Mouse (Mus musculus): Measurements from ENCODE around the gene Mthfsd. TPM values are rescaled to one million over a fixed set of nuclear protein-coding genes. Genes with fewer than 3 reads are reported as not detected.

The Mthfsd gene
- polyA plus RNA-seq, 1 experiment from 2014 or later, result 36.1 TPM

DNA sequence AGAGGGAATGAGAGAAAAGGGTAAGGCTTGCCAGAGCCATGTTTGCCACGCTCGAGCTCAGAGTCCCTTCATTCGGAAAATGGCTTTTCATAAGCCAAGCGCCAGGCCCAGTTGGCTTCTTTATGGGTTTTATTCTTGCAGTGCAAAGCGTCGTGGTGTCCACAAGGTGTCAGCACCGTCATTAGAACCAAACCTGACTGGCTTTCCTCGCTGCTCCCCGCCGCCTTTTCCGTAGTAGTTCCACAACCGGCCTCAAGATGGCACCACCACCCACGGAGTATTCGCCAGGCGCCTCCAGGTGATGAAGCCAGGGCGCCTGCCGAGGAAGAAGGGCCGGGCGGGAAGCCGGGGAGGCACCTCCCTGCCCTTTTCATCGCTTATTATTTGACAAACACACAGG, 5.1 kb upstream of the Mthfsd start:
- H3K27me3 ChIP-seq (replicated peaks; ENCODE audit: insufficient read depth, low read length), result peaks cover 47% of the 10 kb centered on the region

GRCm38 (mm10) chr8:121111145-121111907, 3.1 kb upstream of the Mthfsd start:
- no peak for ATAC-seq
- TF ChIP-seq CTCF (IDR thresholded peaks at IDR 0.05) (no peak), EP300 (IDR thresholded peaks at IDR 0.05) (no peak)

More for the DNA sequence above, 5.1 kb upstream of the Mthfsd start:
- Histone ChIP-seq H3K9ac (replicated peaks; ENCODE audit: low read depth) (no peak overlapping the region), H3K4me1 (ENCODE audit: insufficient read depth, low read depth, low read length) (peaks cover 11% of the 10 kb centered on the region), H3K36me3 (ENCODE audit: insufficient read depth, low read length) (no peaks in the 10 kb centered on the region), H3K4me2 (replicated peaks; ENCODE audit: low read depth, low read length) (no peak overlapping the region), H3K4me3 (ENCODE audit: low read depth, low read length) (no peak overlapping the region), H3K27ac (ENCODE audit: low read length) (no peak overlapping the region), H3K9me3 (ENCODE audit: low read length) (no peaks in the 10 kb centered on the region)
- ATAC-seq, result peak; percentile 51
- 2% methylated on average over 21 of the region's 21 CpGs for WGBS
- peak; percentile 94 for DNase-seq (ENCODE audit: low spot score)
- TF ChIP-seq EP300 (IDR thresholded peaks at IDR 0.05), result no peak
- peak; percentile 99 for TF ChIP-seq CTCF (IDR thresholded peaks at IDR 0.05)

DNA sequence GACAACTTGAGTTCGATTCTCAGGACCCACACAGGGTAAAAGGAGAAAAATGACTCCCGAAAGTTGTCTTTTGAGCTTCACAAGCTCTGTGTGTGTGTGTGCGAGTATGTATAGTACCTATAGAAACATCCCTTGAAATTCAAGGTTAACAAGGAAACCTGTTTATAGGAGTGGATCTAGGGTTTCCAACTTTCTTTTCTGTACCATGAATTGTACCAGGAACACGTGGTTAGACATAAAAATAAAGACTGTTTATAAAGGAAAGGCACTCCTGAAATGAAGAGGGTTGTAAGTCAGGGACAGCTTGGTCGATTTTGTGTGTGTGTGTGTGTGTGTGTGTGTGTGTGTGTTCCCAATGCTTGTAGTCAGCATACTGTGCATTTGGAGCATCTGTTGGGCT, 465 bp upstream of the Mthfsd start:
- no peaks in the 10 kb centered on the region for H3K9me3 ChIP-seq (ENCODE audit: low read length)
- H3K4me1 ChIP-seq (ENCODE audit: insufficient read depth, low read depth, low read length), result no peaks in the 10 kb centered on the region; the same call in 1 of the 2 replicates
- no peak for ATAC-seq
- WGBS, result 5% methylated on average over 5 of the region's 5 CpGs
- DNase-seq (ENCODE audit: low spot score), result no peak
- no peak overlapping the region for H3K27ac ChIP-seq (ENCODE audit: low read length)
- H3K9ac ChIP-seq (replicated peaks; ENCODE audit: low read depth), result no peak overlapping the region
- TF ChIP-seq CTCF (IDR thresholded peaks at IDR 0.05) (no peak), EP300 (IDR thresholded peaks at IDR 0.05) (no peak)
- H3K36me3 ChIP-seq (ENCODE audit: insufficient read depth, low read length), result no peaks in the 10 kb centered on the region
- peak overlapping the region; percentile 90 for H3K4me2 ChIP-seq (replicated peaks; ENCODE audit: low read depth, low read length)
- peaks cover 4% of the 10 kb centered on the region; the same call in 1 of the 2 replicates for H3K27me3 ChIP-seq (replicated peaks; ENCODE audit: insufficient read depth, low read length)
- peak overlapping the region; percentile 84 for H3K4me3 ChIP-seq (ENCODE audit: low read depth, low read length)

More at GRCm38 (mm10) chr8:121111145-121111907, 3.1 kb upstream of the Mthfsd start:
- Histone ChIP-seq H3K27me3 (replicated peaks; ENCODE audit: insufficient read depth, low read length) (peaks cover 27% of the 10 kb centered on the region), H3K27ac (ENCODE audit: low read length) (no peak overlapping the region), H3K9me3 (ENCODE audit: low read length) (no peaks in the 10 kb centered on the region), H3K4me2 (replicated peaks; ENCODE audit: low read depth, low read length) (no peak overlapping the region), H3K4me3 (ENCODE audit: low read depth, low read length) (no peak overlapping the region), H3K4me1 (ENCODE audit: insufficient read depth, low read depth, low read length) (peaks cover 2% of the 10 kb centered on the region), H3K9ac (replicated peaks; ENCODE audit: low read depth) (no peak overlapping the region), H3K36me3 (ENCODE audit: insufficient read depth, low read length) (no peaks in the 10 kb centered on the region)
- no peak for DNase-seq (ENCODE audit: low spot score)
- WGBS, result 23% methylated on average over 7 of the region's 7 CpGs

DNA sequence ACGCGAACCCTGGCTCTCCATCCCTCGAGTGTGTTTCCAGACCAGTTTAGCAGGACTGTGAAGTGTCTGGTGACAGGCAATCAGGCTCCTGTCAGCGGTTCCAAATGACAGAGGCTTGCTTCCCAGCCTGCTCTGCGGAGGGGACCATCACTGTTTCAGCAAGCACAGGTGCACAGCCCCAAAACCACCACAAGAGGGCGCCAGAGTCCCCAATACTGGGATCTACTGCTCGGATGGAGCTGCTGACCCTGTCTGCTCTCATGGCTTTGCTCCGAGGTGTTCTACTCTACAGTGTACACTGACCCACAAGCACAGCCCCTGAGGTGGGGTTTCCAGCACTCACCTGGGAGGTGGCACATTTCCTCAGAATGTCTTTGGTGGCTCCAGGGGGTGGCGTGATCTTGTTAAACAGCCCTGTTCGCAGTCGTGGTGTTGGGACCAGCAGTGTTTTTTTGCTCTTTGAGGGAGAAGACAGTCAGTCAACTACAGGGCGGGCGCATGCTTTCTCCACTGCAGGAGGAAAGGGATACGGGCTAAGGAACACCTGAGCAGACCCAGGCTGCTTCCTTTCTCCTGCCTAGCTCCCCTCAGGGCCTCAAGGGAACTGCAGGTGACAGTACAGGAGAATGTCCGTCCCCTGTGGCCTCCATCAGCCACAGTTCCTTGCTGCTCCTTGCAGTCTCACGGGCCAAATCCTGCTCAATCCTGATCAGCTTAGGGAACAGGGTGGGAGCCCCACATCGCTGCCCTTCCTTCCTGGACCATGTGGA, 4.0 kb downstream of the Mthfsd start:
- no peak overlapping the region for H3K4me2 ChIP-seq (replicated peaks; ENCODE audit: low read depth, low read length)
- TF ChIP-seq CTCF (IDR thresholded peaks at IDR 0.05), result peak; percentile 98
- TF ChIP-seq EP300 (IDR thresholded peaks at IDR 0.05), result no peak
- ATAC-seq (peak; percentile 17; the same call in 1 of the 2 replicates), DNase-seq (ENCODE audit: low spot score) (peak; percentile 79)
- H3K4me3 ChIP-seq (ENCODE audit: low read depth, low read length), result no peak overlapping the region
- H3K36me3 ChIP-seq (ENCODE audit: insufficient read depth, low read length), result peaks cover 10% of the 10 kb centered on the region; the same call in 1 of the 2 replicates
- WGBS, result 46% methylated on average over 17 of the region's 17 CpGs
- no peak overlapping the region for H3K9ac ChIP-seq (replicated peaks; ENCODE audit: low read depth)
- no peaks in the 10 kb centered on the region; the same call in 1 of the 2 replicates for H3K4me1 ChIP-seq (ENCODE audit: insufficient read depth, low read depth, low read length)
- H3K27ac ChIP-seq (ENCODE audit: low read length), result no peak overlapping the region
- no peaks in the 10 kb centered on the region for H3K9me3 ChIP-seq (ENCODE audit: low read length)
- no peaks in the 10 kb centered on the region for H3K27me3 ChIP-seq (replicated peaks; ENCODE audit: insufficient read depth, low read length)

DNA sequence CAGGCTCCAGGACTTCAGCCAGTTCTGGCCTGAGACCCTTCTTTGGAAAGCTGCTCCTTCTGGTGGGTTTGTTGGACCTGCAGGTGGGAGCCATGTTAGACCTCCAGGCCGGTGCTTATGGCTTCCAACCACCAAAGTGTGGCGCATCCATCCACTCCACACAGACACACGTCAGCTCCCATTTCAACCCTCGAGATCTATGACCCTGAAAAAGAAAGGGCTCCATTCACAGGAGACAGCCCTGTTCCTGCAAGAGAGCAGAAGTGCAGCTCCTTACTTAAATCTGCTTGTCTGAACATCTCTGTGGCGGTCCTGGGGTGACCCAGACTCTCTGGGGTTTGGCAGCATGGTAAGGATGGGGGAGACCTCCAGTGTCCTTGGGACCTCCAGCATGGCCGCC, 14.7 kb downstream of the Mthfsd start:
- TF ChIP-seq EP300 (IDR thresholded peaks at IDR 0.05) (no peak), CTCF (IDR thresholded peaks at IDR 0.05) (no peak)
- ATAC-seq (no peak), DNase-seq (ENCODE audit: low spot score) (no peak)
- Histone ChIP-seq H3K36me3 (ENCODE audit: insufficient read depth, low read length) (peaks cover 6% of the 10 kb centered on the region; the same call in 1 of the 2 replicates), H3K9me3 (ENCODE audit: low read length) (no peaks in the 10 kb centered on the region), H3K27ac (ENCODE audit: low read length) (no peak overlapping the region), H3K4me3 (ENCODE audit: low read depth, low read length) (no peak overlapping the region), H3K27me3 (replicated peaks; ENCODE audit: insufficient read depth, low read length) (peaks cover 7% of the 10 kb centered on the region; the same call in 1 of the 2 replicates), H3K9ac (replicated peaks; ENCODE audit: low read depth) (no peak overlapping the region), H3K4me2 (replicated peaks; ENCODE audit: low read depth, low read length) (no peak overlapping the region), H3K4me1 (ENCODE audit: insufficient read depth, low read depth, low read length) (peaks cover 4% of the 10 kb centered on the region)
- 61% methylated on average over 6 of the region's 6 CpGs for WGBS

DNA sequence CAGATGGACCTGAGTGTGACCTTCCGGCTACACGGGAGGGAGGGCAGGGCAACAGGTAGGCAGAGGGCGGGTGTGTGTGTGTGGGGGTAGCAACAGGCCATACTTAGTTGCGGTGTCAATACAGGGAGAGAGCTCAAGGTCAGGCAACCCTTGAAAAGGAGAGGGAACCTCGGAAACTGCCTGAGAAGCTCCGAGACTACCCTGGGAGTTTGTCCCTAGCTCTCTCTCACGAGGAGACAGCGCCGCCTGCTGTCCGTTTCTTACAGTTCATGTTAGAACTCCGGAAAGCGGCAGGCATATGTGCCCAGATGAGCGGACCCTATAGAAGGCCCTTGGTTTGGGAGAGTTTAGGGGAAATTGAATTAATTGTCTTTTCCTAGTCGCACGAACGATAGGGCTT, 15.6 kb downstream of the Mthfsd start:
- Histone ChIP-seq H3K9ac (replicated peaks; ENCODE audit: low read depth) (no peak overlapping the region), H3K4me2 (replicated peaks; ENCODE audit: low read depth, low read length) (0 out of 2 replicates have a peak overlapping the region, but pooled peaks have one; percentile 14), H3K9me3 (ENCODE audit: low read length) (no peaks in the 10 kb centered on the region), H3K27me3 (replicated peaks; ENCODE audit: insufficient read depth, low read length) (peaks cover 8% of the 10 kb centered on the region; the same call in 1 of the 2 replicates), H3K4me1 (ENCODE audit: insufficient read depth, low read depth, low read length) (peaks cover 4% of the 10 kb centered on the region), H3K4me3 (ENCODE audit: low read depth, low read length) (no peak overlapping the region), H3K36me3 (ENCODE audit: insufficient read depth, low read length) (no peaks in the 10 kb centered on the region), H3K27ac (ENCODE audit: low read length) (peak overlapping the region; percentile 57; the same call in 1 of the 2 replicates)
- TF ChIP-seq CTCF (IDR thresholded peaks at IDR 0.05) (peak; percentile 94), EP300 (IDR thresholded peaks at IDR 0.05) (no peak)
- under 1% methylated on average over 16 of the region's 16 CpGs for WGBS
- DNase-seq (ENCODE audit: low spot score) (peak; percentile 92), ATAC-seq (peak; percentile 61)
